Mouse (Mus musculus) midbrain, embryonic 11.5 days (tissue): Measurements from ENCODE around the gene Runx1. TPM values are rescaled to one million over a fixed set of nuclear protein-coding genes. Genes with fewer than 3 reads are reported as not detected.

Source experiments
- ATAC-seq: fragments of 200-750 bp; cut with Nextera tagmentation; 2 replicates; pipeline ENCODE4 v1.8.0; 2017; ENCODE audit warnings: moderate TSS enrichment, moderate library complexity; ENCODE audit not compliant: low FRiP score
- DNase-seq: peaks from one replicate; pipeline ENCODE4 v3.0.0; 2015; ENCODE audit warnings: low spot score; ENCODE audit errors: missing footprints
- H3K27ac ChIP-seq: fragments of 300-500 bp; sonication (generic); 2 replicates; pipeline ENCODE4 v1.5.1; 2014; ENCODE audit warnings: low read depth, low read length
- H3K27me3 ChIP-seq: fragments of 300-500 bp; sonication (generic); 2 replicates; pipeline ENCODE4 v1.6.1; 2014; ENCODE audit warnings: mild to moderate bottlenecking, low read length, moderate library complexity, mixed read lengths; ENCODE audit not compliant: control insufficient read depth, insufficient read depth
- H3K36me3 ChIP-seq: fragments of 300-500 bp; sonication (generic); 2 replicates; pipeline ENCODE4 v1.6.1; 2014; ENCODE audit warnings: mild to moderate bottlenecking, low read length, moderate library complexity, mixed read lengths; ENCODE audit not compliant: control insufficient read depth, insufficient read depth
- H3K4me1 ChIP-seq: fragments of 300-500 bp; sonication (generic); 2 replicates; pipeline ENCODE4 v1.6.1; 2014; ENCODE audit warnings: low read length; ENCODE audit not compliant: control insufficient read depth, insufficient read depth
- H3K4me2 ChIP-seq: fragments of 300-500 bp; sonication (generic); 2 replicates; pipeline ENCODE4 v1.6.1; 2014; ENCODE audit warnings: mild to moderate bottlenecking, moderate library complexity
- H3K4me3 ChIP-seq: fragments of 300-500 bp; sonication (generic); 2 replicates; pipeline ENCODE4 v1.5.1; 2014; ENCODE audit warnings: low read depth, low read length
- H3K9ac ChIP-seq: fragments of 300-500 bp; sonication (generic); 2 replicates; pipeline ENCODE4 v1.6.1; 2014; ENCODE audit warnings: low read length
- H3K9me3 ChIP-seq: fragments of 300-500 bp; sonication (generic); 2 replicates; pipeline ENCODE4 v1.6.1; 2016; ENCODE audit warnings: low read length; ENCODE audit not compliant: control insufficient read depth
- WGBS: fragments of 180-500 bp; shearing (Covaris S2); extraction: QIAGEN DNeasy Blood & Tissue Kit; methylation state at CpG from one replicate; pipeline ENCODE4 v1.1.7; 2014; 5-methylcytosine and 5-hydroxymethylcytosine counted together
- polyA plus RNA-seq: library from polyadenylated mRNA; unstranded; fragments of >200 nt; fragmentation: Nextera tagmentation; extraction: Ambion mirVana; gene quantifications from 2 replicates; pipeline ENCODE4 v1.2.1, GENCODE M21; 2014

The Runx1 gene
- polyA plus RNA-seq, 1 experiment from 2014 or later, result 0.93 TPM

DNA sequence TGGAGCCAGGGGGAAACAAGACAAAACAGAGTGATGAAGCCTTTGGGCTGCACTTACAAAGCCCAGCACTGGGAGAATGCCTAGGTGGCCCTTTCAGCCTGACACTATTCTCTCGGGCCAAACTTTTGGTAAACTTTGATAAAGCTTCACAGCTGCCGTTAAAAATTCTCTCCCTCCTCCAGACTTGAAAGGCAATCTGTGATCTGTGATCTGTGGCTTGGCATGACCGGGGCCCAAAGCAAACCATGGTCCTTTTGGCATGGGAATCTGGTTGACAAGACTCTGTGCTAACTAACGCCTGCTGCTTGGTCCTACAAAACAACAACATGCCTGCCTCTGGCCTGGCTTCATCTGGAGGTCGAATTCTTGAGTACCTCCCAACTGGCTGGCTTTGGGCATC is 188.9 kb downstream of the Runx1 start:
- Histone ChIP-seq H3K4me2 (no peak overlapping the region), H3K36me3 (no peaks in the 10 kb centered on the region), H3K4me3 (no peak overlapping the region), H3K27me3 (no peaks in the 10 kb centered on the region), H3K27ac (no peak overlapping the region), H3K9ac (no peak overlapping the region), H3K4me1 (peaks cover 2% of the 10 kb centered on the region; the same call in 1 of the 2 replicates), H3K9me3 (no peaks in the 10 kb centered on the region)
- DNase-seq (no peak), ATAC-seq (no peak)
- 68% methylated on average over 5 of the region's 5 CpGs for WGBS

DNA sequence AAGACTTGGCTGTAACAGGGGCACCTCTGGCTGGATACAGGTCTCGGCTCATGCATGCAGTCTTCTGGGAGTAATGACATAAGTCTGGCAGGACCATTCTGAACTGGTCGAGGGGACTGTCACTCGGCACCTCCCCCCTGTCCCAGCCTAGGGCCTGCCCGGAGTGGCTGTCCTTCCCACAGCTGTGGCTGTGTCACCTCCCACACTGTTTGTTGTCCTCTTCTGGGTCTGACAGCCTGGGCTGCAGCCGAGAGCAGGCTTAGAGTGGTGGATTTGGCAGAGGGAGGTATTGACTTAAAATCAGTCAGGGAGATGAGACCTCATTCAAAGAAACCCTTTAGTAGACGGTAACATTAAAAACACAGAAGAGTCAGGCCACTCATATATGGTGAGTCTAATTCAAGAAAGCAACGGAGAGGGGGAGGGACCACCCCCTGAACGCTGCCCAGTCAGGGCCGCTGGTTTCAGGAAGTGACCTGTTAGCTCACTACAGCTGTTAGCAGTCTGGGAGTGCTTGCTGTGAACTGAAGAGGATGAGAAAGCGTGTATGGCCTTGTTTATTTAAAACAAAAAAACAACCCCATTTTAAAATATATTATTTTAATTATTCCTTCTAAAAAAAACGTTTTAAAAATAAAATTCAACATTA is 193.7 kb downstream of the Runx1 start:
- no peak overlapping the region for H3K4me2 ChIP-seq
- H3K36me3 ChIP-seq, result no peaks in the 10 kb centered on the region
- H3K9me3 ChIP-seq, result no peaks in the 10 kb centered on the region
- H3K9ac ChIP-seq, result no peak overlapping the region
- H3K27me3 ChIP-seq, result no peaks in the 10 kb centered on the region
- WGBS, result 23% methylated on average over 11 of the region's 11 CpGs
- DNase-seq (no peak), ATAC-seq (0 out of 2 replicates have a peak, but pooled peaks have one; percentile 16)
- H3K27ac ChIP-seq, result no peak overlapping the region
- H3K4me1 ChIP-seq, result peaks cover 11% of the 10 kb centered on the region
- H3K4me3 ChIP-seq, result no peak overlapping the region

DNA sequence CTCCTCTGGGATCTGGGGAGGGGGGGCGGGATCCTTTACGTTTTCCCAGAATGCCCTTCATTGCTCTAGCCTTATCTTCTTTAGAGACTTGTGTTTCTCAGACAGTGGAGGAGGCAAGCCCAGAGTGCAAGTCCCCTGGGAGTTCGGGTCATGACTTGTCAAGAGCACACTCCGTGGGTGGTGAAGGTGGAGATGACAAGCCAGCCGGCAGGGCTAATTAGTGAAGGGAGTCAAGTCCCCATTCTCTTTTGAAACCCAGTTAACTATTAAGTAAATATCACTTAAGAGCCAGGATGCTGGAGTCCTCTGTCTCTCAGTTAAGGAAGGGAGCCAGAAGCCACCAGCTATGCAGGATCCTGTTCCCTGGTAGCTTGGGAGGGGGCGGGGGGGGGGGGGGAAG is 194.3 kb downstream of the Runx1 start:
- 43% methylated on average over 5 of the region's 6 CpGs for WGBS

DNA sequence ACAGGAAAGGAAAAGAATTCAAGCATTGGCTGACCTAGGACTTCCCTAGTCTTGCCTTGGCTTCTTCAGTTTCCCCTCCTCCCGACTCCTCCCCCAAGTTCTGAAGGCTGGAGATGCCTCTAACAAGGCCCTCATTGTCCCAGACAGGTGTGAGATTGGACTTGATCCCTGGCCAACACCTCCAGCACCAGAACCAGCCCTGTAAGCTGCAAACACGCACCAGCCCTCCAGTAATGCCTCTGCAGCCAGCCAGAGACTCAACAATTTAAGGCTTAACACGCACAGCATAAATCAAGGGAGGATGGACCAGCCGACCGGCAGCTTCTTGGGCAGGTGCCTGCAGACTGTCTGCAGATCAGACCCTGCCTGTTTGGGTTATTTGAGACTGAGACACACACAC is 195.0 kb downstream of the Runx1 start:
- no peak overlapping the region for H3K27ac ChIP-seq
- no peak overlapping the region for H3K4me2 ChIP-seq
- H3K9ac ChIP-seq, result no peak overlapping the region
- no peaks in the 10 kb centered on the region for H3K27me3 ChIP-seq
- ATAC-seq, result no peak
- H3K36me3 ChIP-seq, result no peaks in the 10 kb centered on the region
- 77% methylated on average over 5 of the region's 5 CpGs for WGBS
- H3K9me3 ChIP-seq, result no peaks in the 10 kb centered on the region
- H3K4me3 ChIP-seq, result no peak overlapping the region
- DNase-seq, result no peak
- peaks cover 11% of the 10 kb centered on the region for H3K4me1 ChIP-seq

More for the DNA sequence above, 194.3 kb downstream of the Runx1 start:
- 0 out of 2 replicates have a peak, but pooled peaks have one; percentile 24 for ATAC-seq
- Histone ChIP-seq H3K9me3 (no peaks in the 10 kb centered on the region), H3K4me1 (peaks cover 11% of the 10 kb centered on the region), H3K4me3 (no peak overlapping the region), H3K27ac (no peak overlapping the region), H3K36me3 (no peaks in the 10 kb centered on the region), H3K4me2 (no peak overlapping the region), H3K9ac (no peak overlapping the region), H3K27me3 (no peaks in the 10 kb centered on the region)
- no peak for DNase-seq

DNA sequence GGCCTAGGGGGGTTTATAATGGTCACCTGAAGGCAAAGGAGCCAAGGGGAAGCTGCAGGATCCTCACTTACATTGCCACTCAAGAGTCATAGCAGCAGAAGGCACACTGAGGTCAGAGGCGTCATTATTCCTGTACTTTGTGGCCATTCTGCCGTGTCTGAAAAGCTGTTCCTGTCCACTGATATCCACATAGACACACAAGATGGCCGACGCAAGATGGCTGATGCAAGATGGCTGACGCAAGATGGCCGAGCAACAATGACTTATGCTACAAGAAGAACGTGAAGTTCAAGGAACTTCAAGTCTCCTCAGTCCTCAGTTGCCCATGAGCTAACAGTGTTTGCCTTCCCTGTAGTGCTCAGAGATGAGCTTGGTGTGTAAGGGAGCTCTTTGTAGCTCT is 196.1 kb downstream of the Runx1 start:
- no peak for ATAC-seq
- DNase-seq, result no peak
- no peak overlapping the region for H3K9ac ChIP-seq
- H3K27me3 ChIP-seq, result no peaks in the 10 kb centered on the region
- no peaks in the 10 kb centered on the region for H3K36me3 ChIP-seq
- peaks cover 11% of the 10 kb centered on the region for H3K4me1 ChIP-seq
- no peak overlapping the region for H3K4me3 ChIP-seq
- no peaks in the 10 kb centered on the region for H3K9me3 ChIP-seq
- WGBS, result 96% methylated on average over 7 of the region's 7 CpGs
- H3K4me2 ChIP-seq, result no peak overlapping the region
- no peak overlapping the region for H3K27ac ChIP-seq

DNA sequence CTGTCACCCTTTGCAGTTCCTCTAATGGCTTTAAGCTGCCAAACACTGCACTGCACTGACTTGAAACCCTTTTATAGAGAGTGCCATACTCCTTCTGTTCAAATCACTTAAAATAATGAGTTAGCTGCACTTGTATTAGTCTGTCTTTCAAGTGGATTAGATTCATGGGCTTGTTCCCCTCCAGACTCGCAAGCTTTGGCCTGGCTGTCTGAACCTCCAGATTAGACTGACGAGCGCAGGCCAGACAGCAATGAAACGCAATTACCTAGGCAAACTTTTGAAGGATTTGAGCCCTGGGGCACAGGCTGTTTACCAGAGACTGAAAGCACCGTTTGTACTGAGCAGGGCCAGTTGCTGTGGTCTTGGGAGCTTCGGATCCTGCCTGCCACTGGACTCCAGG is 198.7 kb downstream of the Runx1 start:
- WGBS, result 40% methylated on average over 6 of the region's 6 CpGs
- no peak for ATAC-seq
- Histone ChIP-seq H3K9ac (0 out of 2 replicates have a peak overlapping the region, but pooled peaks have one; percentile 13), H3K4me3 (no peak overlapping the region), H3K36me3 (no peaks in the 10 kb centered on the region), H3K4me1 (peaks cover 11% of the 10 kb centered on the region), H3K4me2 (no peak overlapping the region), H3K9me3 (no peaks in the 10 kb centered on the region), H3K27me3 (no peaks in the 10 kb centered on the region), H3K27ac (no peak overlapping the region)
- DNase-seq, result no peak

DNA sequence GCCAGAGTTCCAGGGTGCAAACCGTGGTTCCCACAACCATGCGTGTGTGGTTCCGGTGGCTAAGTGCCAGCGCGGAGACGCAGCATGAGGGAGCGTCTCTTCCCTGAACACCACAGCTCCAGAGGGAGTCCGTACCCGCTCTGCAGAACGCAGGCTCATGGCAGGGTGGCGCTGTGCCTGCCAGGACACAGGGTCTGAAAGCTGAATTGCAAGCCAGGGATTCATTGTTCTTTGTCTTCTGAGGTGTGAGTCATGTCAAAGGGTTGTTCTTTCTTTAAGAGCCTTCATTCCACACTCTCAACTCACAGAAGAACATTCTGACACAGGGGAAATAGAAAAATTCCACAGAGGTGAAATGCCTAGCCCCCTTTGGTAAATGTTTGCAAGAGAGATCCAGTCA is 202.0 kb downstream of the Runx1 start:
- Histone ChIP-seq H3K36me3 (no peaks in the 10 kb centered on the region), H3K27me3 (no peaks in the 10 kb centered on the region), H3K4me1 (peaks cover 7% of the 10 kb centered on the region), H3K4me3 (no peak overlapping the region), H3K27ac (no peak overlapping the region), H3K4me2 (no peak overlapping the region), H3K9ac (no peak overlapping the region), H3K9me3 (no peaks in the 10 kb centered on the region)
- WGBS, result 86% methylated on average over 11 of the region's 11 CpGs
- no peak for ATAC-seq
- no peak for DNase-seq

DNA sequence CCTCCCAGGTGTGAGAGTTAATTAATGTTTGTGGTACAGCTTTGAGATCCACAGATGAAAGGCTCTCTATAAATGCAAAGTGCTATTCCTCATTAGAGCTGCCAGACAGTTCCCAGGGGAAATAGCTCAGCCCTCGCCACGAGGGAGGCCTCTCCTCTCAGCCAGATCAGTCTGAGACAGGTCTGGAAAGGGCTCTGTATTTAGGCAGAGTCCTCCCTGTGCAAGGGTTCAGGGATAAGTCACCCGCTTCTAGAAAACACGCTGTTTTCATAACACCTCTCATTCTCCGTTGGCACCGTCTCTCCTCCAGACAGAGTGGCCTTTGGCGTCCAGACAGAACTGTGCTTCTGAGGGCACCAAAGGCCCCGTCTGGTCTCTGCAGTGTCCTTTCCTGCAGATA is 204.1 kb downstream of the Runx1 start:
- 78% methylated on average over 8 of the region's 8 CpGs for WGBS
- H3K27me3 ChIP-seq, result no peaks in the 10 kb centered on the region
- ATAC-seq, result no peak

DNA sequence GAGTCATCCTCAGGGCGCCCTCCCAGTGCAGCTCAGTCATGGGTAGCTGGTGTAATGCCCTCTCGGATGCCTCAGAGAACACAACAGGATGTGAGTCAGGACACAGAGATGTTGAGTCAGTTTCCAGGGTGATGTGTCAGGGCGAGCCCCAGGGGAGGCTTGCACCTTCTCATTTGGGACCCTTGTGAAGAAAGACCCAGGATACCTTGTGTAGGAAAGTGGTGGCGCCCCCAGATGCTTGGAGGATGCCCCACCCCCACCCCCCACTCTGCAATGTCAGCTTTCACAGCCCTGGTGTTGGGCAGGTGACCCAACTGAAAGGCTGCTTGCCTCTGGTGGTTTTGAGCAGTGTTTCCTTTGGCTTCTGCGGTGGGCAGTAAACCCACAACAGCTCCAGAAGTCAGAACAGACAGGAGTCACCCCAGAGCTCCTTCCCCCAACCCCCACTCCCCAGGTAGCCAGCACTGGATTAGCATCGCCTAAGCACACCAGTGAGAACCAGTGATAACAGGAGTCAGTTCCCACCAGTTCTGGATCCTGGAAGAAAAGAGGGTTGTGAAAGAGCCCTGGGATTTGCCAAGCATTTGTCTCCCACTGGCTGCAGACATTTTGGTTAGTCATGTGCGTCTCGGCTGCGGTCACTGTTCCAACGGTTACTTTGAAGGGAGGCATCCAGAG is 205.0 kb downstream of the Runx1 start:
- Histone ChIP-seq H3K36me3 (no peaks in the 10 kb centered on the region), H3K4me2 (no peak overlapping the region), H3K27ac (no peak overlapping the region), H3K4me1 (no peaks in the 10 kb centered on the region), H3K9me3 (peaks cover 4% of the 10 kb centered on the region; the same call in 1 of the 2 replicates), H3K4me3 (no peak overlapping the region), H3K27me3 (no peaks in the 10 kb centered on the region), H3K9ac (no peak overlapping the region)
- WGBS, result 50% methylated on average over 10 of the region's 10 CpGs
- ATAC-seq (no peak), DNase-seq (no peak)

More for the DNA sequence above, 204.1 kb downstream of the Runx1 start:
- Histone ChIP-seq H3K4me2 (no peak overlapping the region), H3K27ac (no peak overlapping the region), H3K4me1 (no peaks in the 10 kb centered on the region), H3K9me3 (peaks cover 4% of the 10 kb centered on the region; the same call in 1 of the 2 replicates), H3K9ac (no peak overlapping the region), H3K36me3 (no peaks in the 10 kb centered on the region), H3K4me3 (no peak overlapping the region)
- DNase-seq, result no peak
